Mouse (Mus musculus): ENCODE results near the gene Pigp. TPM values are rescaled to one million over a fixed set of nuclear protein-coding genes. Genes with fewer than 3 reads are reported as not detected.
A peak's percentile ranks its signal among the peaks of the same experiment; 100 is the strongest.
"Not testable (repeated sequence)": the region's sequence is repeated elsewhere in the genome, so short reads cannot be mapped to it uniquely, and the experiment has no call there.

The Pigp gene
- total RNA-seq, 2 experiments from 2014 or later = 144 to 146 TPM

GRCm38 (mm10) chr16:94360578-94361350, 10.9 kb downstream of the Pigp start:
- DNase-seq = no peak

GRCm38 (mm10) chr16:94358091-94358490, 13.6 kb downstream of the Pigp start:
- DNase-seq = no peak

GRCm38 (mm10) chr16:94356776-94357494, 14.7 kb downstream of the Pigp start:
- no peak for DNase-seq

GRCm38 (mm10) chr16:94356046-94356445, 15.6 kb downstream of the Pigp start:
- DNase-seq = no peak

GRCm38 (mm10) chr16:94354450-94354849, 17.2 kb downstream of the Pigp start:
- no peak for DNase-seq

GRCm38 (mm10) chr16:94350287-94350677, 21.4 kb downstream of the Pigp start:
- DNase-seq = no peak

- no peak for DNase-seq
Measured at GRCm38 (mm10) chr16:94349588-94350286, 21.9 kb downstream of the Pigp start.

GRCm38 (mm10) chr16:94348779-94349178, 22.9 kb downstream of the Pigp start:
- DNase-seq = no peak

GRCm38 (mm10) chr16:94347080-94347731, 24.4 kb downstream of the Pigp start:
- no peak for DNase-seq

GRCm38 (mm10) chr16:94345733-94346132, 25.9 kb downstream of the Pigp start:
- DNase-seq = no peak

GRCm38 (mm10) chr16:94339164-94340160, 32.2 kb downstream of the Pigp start:
- DNase-seq = not testable (repeated sequence)

GRCm38 (mm10) chr16:94335656-94336055, 36.0 kb downstream of the Pigp start:
- no peak for DNase-seq

GRCm38 (mm10) chr16:94331886-94332252, 39.8 kb downstream of the Pigp start:
- peak; percentile 68 for DNase-seq

GRCm38 (mm10) chr16:94331233-94331885, 40.3 kb downstream of the Pigp start:
- no peak for DNase-seq

GRCm38 (mm10) chr16:94330429-94330828, 41.2 kb downstream of the Pigp start:
- no peak for DNase-seq

- no peak for DNase-seq
Measured at GRCm38 (mm10) chr16:94328881-94329867, 42.5 kb downstream of the Pigp start.

- peak; percentile 57 for DNase-seq
Measured at GRCm38 (mm10) chr16:94327781-94328711, 43.6 kb downstream of the Pigp start, which contains the start of gene Ripply3. Gene Ripply3 (plus strand): TSS chr16:94328420.

GRCm38 (mm10) chr16:94326008-94326407, 45.6 kb downstream of the Pigp start:
- DNase-seq = no peak
